In the genomic region with DNA sequence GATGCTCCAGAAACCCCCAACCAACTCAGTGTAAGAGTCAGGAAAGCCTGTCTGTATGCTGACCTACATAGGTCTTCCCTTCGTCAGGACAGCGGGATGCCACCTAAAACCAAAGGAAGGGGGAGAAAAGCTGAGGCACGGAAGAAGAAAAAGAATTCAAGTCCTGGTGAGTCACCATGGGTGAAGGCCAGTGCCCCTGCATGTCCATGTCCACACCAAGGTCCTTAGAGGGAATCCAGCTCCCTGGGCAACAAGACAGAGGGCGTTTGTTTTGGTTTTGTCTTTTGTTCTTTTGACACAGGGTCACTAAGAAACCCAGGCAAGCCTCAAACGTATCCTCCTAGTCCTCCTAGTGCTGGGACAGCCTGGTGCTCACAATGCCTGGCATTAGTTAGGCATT, we compare ENCODE assay signal across 31 mouse cellular contexts. TPM values are rescaled to one million over a fixed set of nuclear protein-coding genes. Genes with fewer than 3 reads are reported as not detected.
DNase-seq lines count a peak whose midpoint lies in the region; ATAC-seq and TF ChIP-seq lines count a peak whose summit lies in the region.
"Had no signal": no experiment of that assay in that cellular context is flagged by ENCODE, and none has a peak within 500 bp of the region (broad histone marks: within the 10 kb centered on the region; RNA-seq: fewer than 3 reads in every experiment).

No protein-coding gene starts in this region.

- H3K36me3 ChIP-seq in hindbrain, embryonic 11.5 days (ENCODE audit: control insufficient read depth, insufficient read depth, low read length), result no peaks in the 10 kb centered on the region
- no peaks in the 10 kb centered on the region for H3K36me3 ChIP-seq in hindbrain, embryonic 14.5 days (replicated peaks; ENCODE audit: control insufficient read depth, insufficient read depth)
- no peaks in the 10 kb centered on the region for H3K36me3 ChIP-seq in myocyte (ENCODE audit: control insufficient read depth, insufficient read depth)
- H3K36me3 ChIP-seq: G1E; heart, embryonic 13.5 days; limb, embryonic 10.5 days; limb, embryonic 15.5 days; liver, embryonic 13.5 days; midbrain, embryonic 12.5 days; neural tube, embryonic 13.5 days; stomach, embryonic 15.5 days had no signal

- no peaks in the 10 kb centered on the region for H3K27me3 ChIP-seq in hindbrain, embryonic 11.5 days (ENCODE audit: control insufficient read depth, insufficient read depth, low read length)
- no peaks in the 10 kb centered on the region for H3K27me3 ChIP-seq in hindbrain, embryonic 14.5 days (ENCODE audit: control insufficient read depth, insufficient read depth, low read length)
- no peaks in the 10 kb centered on the region for H3K27me3 ChIP-seq in myocyte (ENCODE audit: control insufficient read depth, insufficient read depth, insufficient read length)
- H3K27me3 ChIP-seq: forebrain, embryonic 13.5 days; limb, embryonic 15.5 days; midbrain, embryonic 12.5 days; neural tube, embryonic 13.5 days; Patski had no signal

- H3K9me3 ChIP-seq in hindbrain, embryonic 11.5 days (ENCODE audit: control insufficient read depth, low read length), result no peaks in the 10 kb centered on the region
- no peaks in the 10 kb centered on the region for H3K9me3 ChIP-seq in hindbrain, embryonic 14.5 days (ENCODE audit: control insufficient read depth, low read length)
- H3K9me3 ChIP-seq: forebrain, embryonic 13.5 days; G1E; heart, embryonic 13.5 days; limb, embryonic 10.5 days; limb, embryonic 15.5 days; liver, embryonic 13.5 days; midbrain, embryonic 12.5 days; neural tube, embryonic 13.5 days; stomach, embryonic 15.5 days had no signal

- H3K4me3 ChIP-seq in hindbrain, embryonic 11.5 days (ENCODE audit: low read depth, low read length), result no peak overlapping the region
- H3K4me3 ChIP-seq in hindbrain, embryonic 14.5 days (replicated peaks; ENCODE audit: low read length), result no peak overlapping the region
- H3K4me3 ChIP-seq in myocyte, result no peak overlapping the region
- H3K4me3 ChIP-seq: forebrain, embryonic 13.5 days; heart, embryonic 13.5 days; limb, embryonic 10.5 days; limb, embryonic 15.5 days; liver, embryonic 13.5 days; midbrain, embryonic 12.5 days; neural tube, embryonic 13.5 days; stomach, embryonic 15.5 days had no signal

- TF ChIP-seq POLR2A in myocyte (IDR thresholded peaks at IDR 0.05; ENCODE audit: insufficient read length, low read depth), result no peak

- no peak overlapping the region for H3ac ChIP-seq in myocyte (ENCODE audit: control insufficient read depth, insufficient read length)

- no peak for ATAC-seq in hindbrain, embryonic 11.5 days (ENCODE audit: low FRiP score)
- ATAC-seq in hindbrain, embryonic 14.5 days (ENCODE audit: low FRiP score), result no peak
- ATAC-seq: forebrain, embryonic 13.5 days; hindbrain, embryonic 16.5 days; Patski had no signal

- no peak overlapping the region for H3K27ac ChIP-seq in hindbrain, embryonic 11.5 days (ENCODE audit: low read depth, low read length)
- H3K27ac ChIP-seq in hindbrain, embryonic 14.5 days, result no peak overlapping the region
- H3K27ac ChIP-seq: forebrain, embryonic 13.5 days; heart, embryonic 13.5 days; limb, embryonic 10.5 days; limb, embryonic 15.5 days; liver, embryonic 13.5 days; midbrain, embryonic 12.5 days; neural tube, embryonic 13.5 days; stomach, embryonic 15.5 days had no signal

- H3K9ac ChIP-seq in hindbrain, embryonic 11.5 days (ENCODE audit: low read depth, low read length), result 0 out of 2 replicates have a peak overlapping the region, but pooled peaks have one; percentile 27
- no peak overlapping the region for H3K9ac ChIP-seq in hindbrain, embryonic 14.5 days
- H3K9ac ChIP-seq: forebrain, embryonic 13.5 days; heart, embryonic 13.5 days; limb, embryonic 15.5 days; liver, embryonic 13.5 days; midbrain, embryonic 12.5 days; neural tube, embryonic 13.5 days; stomach, embryonic 15.5 days had no signal

- 42% methylated on average over 5 of the region's 5 CpGs for WGBS in hindbrain, embryonic 11.5 days
- 43% methylated on average over 5 of the region's 5 CpGs for WGBS in hindbrain, embryonic 14.5 days

- H3K79me2 ChIP-seq in myocyte (ENCODE audit: control insufficient read depth, insufficient read depth), result no peaks in the 10 kb centered on the region

- H3K4me1 ChIP-seq in hindbrain, embryonic 11.5 days (replicated peaks; ENCODE audit: control insufficient read depth, insufficient read depth, low read length), result no peaks in the 10 kb centered on the region
- no peaks in the 10 kb centered on the region for H3K4me1 ChIP-seq in hindbrain, embryonic 14.5 days (replicated peaks; ENCODE audit: control insufficient read depth, insufficient read depth, low read length)
- H3K4me1 ChIP-seq: forebrain, embryonic 13.5 days; heart, embryonic 13.5 days; liver, embryonic 13.5 days; midbrain, embryonic 12.5 days; neural tube, embryonic 13.5 days; stomach, embryonic 15.5 days had no signal

- H3K4me2 ChIP-seq in hindbrain, embryonic 11.5 days (replicated peaks; ENCODE audit: low read depth, low read length), result no peak overlapping the region
- H3K4me2 ChIP-seq in hindbrain, embryonic 14.5 days (replicated peaks), result no peak overlapping the region
- peak overlapping the region; percentile 18 for H3K4me2 ChIP-seq in myocyte (ENCODE audit: low read depth)
- H3K4me2 ChIP-seq: forebrain, embryonic 13.5 days; heart, embryonic 13.5 days; limb, embryonic 15.5 days; liver, embryonic 13.5 days; midbrain, embryonic 12.5 days; neural tube, embryonic 13.5 days; stomach, embryonic 15.5 days had no signal

- no peak for DNase-seq in hindbrain, embryonic 11.5 days (ENCODE audit: low spot score)
- DNase-seq in hindbrain, embryonic 14.5 days (ENCODE audit: low spot score), result no peak
- peak; percentile 50 for DNase-seq in ovary, adult 18-20 months (ENCODE audit: low spot score)
- no peak for DNase-seq in ovary, postnatal 36 days (ENCODE audit: low spot score)
- peak; percentile 30 for DNase-seq in thymus, postnatal 4 days
- DNase-seq in thymus, postnatal 0 days (ENCODE audit: low spot score), result no peak
- no peak for DNase-seq in cerebellum, postnatal 36 days
- DNase-seq: cerebellum, adult 2 months; cerebellum, postnatal 14 days; gastrocnemius, postnatal 10 days; heart, postnatal 10 days; kidney, adult 2 months; kidney, postnatal 36 days; liver, embryonic 13.5 days; lung, postnatal 14 days; right cerebral cortex, postnatal 14 days had no signal

TF ChIP-seq in myocyte, 11 proteins besides CTCF, POLR2A, EP300 and RAD21:
- TF ChIP-seq MYOG (IDR thresholded peaks at IDR 0.05; ENCODE audit: control insufficient read depth in 1 of 3, insufficient read depth in 1 of 3, insufficient read length in 2 of 3, low read depth in 2 of 3), result no peak
- TF ChIP-seq CEBPB (IDR thresholded peaks at IDR 0.05; ENCODE audit: insufficient read depth, poor library complexity, severe bottlenecking), result no peak
- TF ChIP-seq TCF3 (IDR thresholded peaks at IDR 0.05; ENCODE audit: insufficient read length, low read depth), result no peak
- no peak for TF ChIP-seq TCF12 (IDR thresholded peaks at IDR 0.05; ENCODE audit: insufficient read depth, poor library complexity, severe bottlenecking)
- TF ChIP-seq MYOD1 (IDR thresholded peaks at IDR 0.05; ENCODE audit: control insufficient read depth in 1 of 3, insufficient read length in 2 of 3, low read depth in 2 of 3), result no peak
- TF ChIP-seq POLR2AphosphoS2 (IDR thresholded peaks at IDR 0.05; ENCODE audit: insufficient read length, low read depth), result no peak
- TF ChIP-seq USF1 (IDR thresholded peaks at IDR 0.05; ENCODE audit: low read depth), result no peak
- TF ChIP-seq MAX (IDR thresholded peaks at IDR 0.05; ENCODE audit: low read depth), result no peak
- no peak for TF ChIP-seq SRF (IDR thresholded peaks at IDR 0.05; ENCODE audit: control insufficient read depth, insufficient read length, low read depth)
- no peak for TF ChIP-seq REST (IDR thresholded peaks at IDR 0.05; ENCODE audit: insufficient read depth, insufficient read length)
- no peak for TF ChIP-seq E2F4 (IDR thresholded peaks at IDR 0.05; ENCODE audit: insufficient read depth)

RNA-seq across cellular contexts. Expression of a gene that starts 0.4 kb away (rescaled TPM):
- polyA plus RNA-seq in hindbrain, embryonic 11.5 days (2014; fragmentation: Nextera tagmentation; extraction: Ambion mirVana), result not detected in 2 replicates
- polyA plus RNA-seq in hindbrain, embryonic 14.5 days (2014; fragmentation: Nextera tagmentation; extraction: Ambion mirVana), result not detected in 2 replicates
- polyA plus RNA-seq in thymus, postnatal 0 days (2015; fragmentation: Nextera tagmentation; extraction: Ambion mirVana), result 8.1 TPM in 2 replicates
- not detected for polyA plus RNA-seq in myocyte (2012; fragmentation: generic; extraction: Trizol)
- polyA plus RNA-seq: embryonic facial prominence, embryonic 11.5 days; forebrain, embryonic 13.5 days; G1E; heart, embryonic 13.5 days; hindbrain, embryonic 16.5 days; intestine, embryonic 14.5 days; kidney, adult 2 months; kidney, embryonic 16.5 days; limb, embryonic 10.5 days; limb, embryonic 15.5 days; liver, embryonic 13.5 days; midbrain, embryonic 12.5 days; neural tube, embryonic 13.5 days; Patski; small intestine, adult 2 months had no signal

RNA-seq across cellular contexts. Expression of a gene that starts 7.1 kb away (rescaled TPM):
- polyA plus RNA-seq in hindbrain, embryonic 11.5 days (2014; fragmentation: Nextera tagmentation; extraction: Ambion mirVana), result 22.7 and 24.7 TPM in 2 replicates
- 22.4 and 22.9 TPM in 2 replicates for polyA plus RNA-seq in hindbrain, embryonic 14.5 days (2014; fragmentation: Nextera tagmentation; extraction: Ambion mirVana)
- polyA plus RNA-seq in thymus, postnatal 0 days (2015; fragmentation: Nextera tagmentation; extraction: Ambion mirVana), result 51.9 and 60.4 TPM in 2 replicates
- 4.5 TPM for polyA plus RNA-seq in myocyte (2012; fragmentation: generic; extraction: Trizol)

RNA-seq across cellular contexts. Expression of a gene that starts 10.4 kb away (rescaled TPM):
- 0.13 TPM in 1 of 2 replicates, not detected in the other for polyA plus RNA-seq in hindbrain, embryonic 11.5 days (2014; fragmentation: Nextera tagmentation; extraction: Ambion mirVana)
- 0.46 and 1.1 TPM in 2 replicates for polyA plus RNA-seq in hindbrain, embryonic 14.5 days (2014; fragmentation: Nextera tagmentation; extraction: Ambion mirVana)
- 0.45 and 0.49 TPM in 2 replicates for polyA plus RNA-seq in thymus, postnatal 0 days (2015; fragmentation: Nextera tagmentation; extraction: Ambion mirVana)
- 0.02 TPM for polyA plus RNA-seq in myocyte (2012; fragmentation: generic; extraction: Trizol)
- polyA plus RNA-seq: embryonic facial prominence, embryonic 11.5 days; G1E; limb, embryonic 10.5 days had no signal

RNA-seq across cellular contexts. Expression of a gene that starts 27.5 kb away (rescaled TPM):
- 1.9 and 2.9 TPM in 2 replicates for polyA plus RNA-seq in hindbrain, embryonic 11.5 days (2014; fragmentation: Nextera tagmentation; extraction: Ambion mirVana)
- polyA plus RNA-seq in hindbrain, embryonic 14.5 days (2014; fragmentation: Nextera tagmentation; extraction: Ambion mirVana), result 4.4 and 5.1 TPM in 2 replicates
- polyA plus RNA-seq in thymus, postnatal 0 days (2015; fragmentation: Nextera tagmentation; extraction: Ambion mirVana), result 5.9 and 6.3 TPM in 2 replicates
- 7.2 TPM for polyA plus RNA-seq in myocyte (2012; fragmentation: generic; extraction: Trizol)

RNA-seq across cellular contexts. Expression of a gene that starts 47.5 kb away (rescaled TPM):
- polyA plus RNA-seq in hindbrain, embryonic 11.5 days (2014; fragmentation: Nextera tagmentation; extraction: Ambion mirVana), result 2.9 and 5.7 TPM in 2 replicates
- polyA plus RNA-seq in hindbrain, embryonic 14.5 days (2014; fragmentation: Nextera tagmentation; extraction: Ambion mirVana), result 21.7 and 24.4 TPM in 2 replicates
- 0.09 and 0.12 TPM in 2 replicates for polyA plus RNA-seq in thymus, postnatal 0 days (2015; fragmentation: Nextera tagmentation; extraction: Ambion mirVana)
- 0.10 TPM for polyA plus RNA-seq in myocyte (2012; fragmentation: generic; extraction: Trizol)

Comparison
In these comparisons a context has a peak if more than half of its experiments do, and no peak if none do; other contexts are left out.
1. DNase-seq: peak in ovary, adult 18-20 months (single experiment) and thymus, postnatal 4 days (single experiment); none in hindbrain, embryonic 11.5 days (single experiment), hindbrain, embryonic 14.5 days (single experiment), ovary, postnatal 36 days (single experiment), thymus, postnatal 0 days (single experiment) and cerebellum, postnatal 36 days (0 of 2).